Mouse (Mus musculus): ENCODE results near the gene Tmem230. TPM values are rescaled to one million over a fixed set of nuclear protein-coding genes. Genes with fewer than 3 reads are reported as not detected.
A peak's percentile ranks its signal among the peaks of the same experiment; 100 is the strongest.
"Not testable (repeated sequence)": the region's sequence is repeated elsewhere in the genome, so short reads cannot be mapped to it uniquely, and the experiment has no call there.

The Tmem230 gene
- total RNA-seq, 1 experiment from 2014 or later, result 20.5 TPM

DNA sequence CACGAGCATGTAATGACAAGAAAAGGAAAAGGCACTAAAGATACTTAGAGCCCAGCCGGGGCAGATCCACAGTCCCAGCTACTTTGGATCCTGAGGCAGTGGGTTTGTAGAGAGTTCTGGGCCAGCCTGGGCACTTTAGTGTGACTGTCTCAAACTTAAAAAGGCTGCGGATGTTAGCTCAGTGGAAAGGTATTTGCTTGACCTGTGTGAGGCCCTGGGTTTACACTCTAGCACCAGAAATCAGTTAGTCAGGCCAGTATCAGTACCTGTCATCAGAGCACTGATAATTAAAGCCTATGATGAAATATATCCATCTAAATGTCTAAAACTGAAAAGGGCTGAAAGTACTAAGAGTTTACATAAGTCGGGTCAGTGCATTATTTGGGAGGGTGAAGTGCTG lies 28.6 kb upstream of the Tmem230 start:
- ATAC-seq (ENCODE audit: extremely low read depth, insufficient number of reproducible peaks, low FRiP score, poor library complexity, severe bottlenecking), result no peak

DNA sequence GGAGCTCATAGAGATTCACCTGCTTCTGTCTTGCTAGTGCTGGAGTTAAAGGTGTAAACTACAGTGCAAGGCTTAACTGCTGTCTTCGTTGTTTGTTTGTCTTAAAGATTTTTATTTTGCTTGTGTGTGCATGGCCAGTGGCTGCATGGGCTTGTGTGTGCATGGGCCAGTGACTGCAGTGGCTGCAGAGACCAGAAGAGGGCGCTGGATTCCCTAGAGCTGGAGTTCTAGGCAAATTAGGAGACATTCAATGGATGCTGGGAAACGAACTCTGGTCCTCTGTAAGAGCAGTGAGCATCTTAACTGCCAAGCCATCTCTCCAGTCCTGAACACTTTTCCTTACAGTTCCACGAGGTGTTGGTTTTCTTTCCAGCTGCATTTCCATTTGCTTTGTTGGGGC lies 27.9 kb upstream of the Tmem230 start:
- no peak for ATAC-seq (ENCODE audit: extremely low read depth, insufficient number of reproducible peaks, low FRiP score, poor library complexity, severe bottlenecking)

DNA sequence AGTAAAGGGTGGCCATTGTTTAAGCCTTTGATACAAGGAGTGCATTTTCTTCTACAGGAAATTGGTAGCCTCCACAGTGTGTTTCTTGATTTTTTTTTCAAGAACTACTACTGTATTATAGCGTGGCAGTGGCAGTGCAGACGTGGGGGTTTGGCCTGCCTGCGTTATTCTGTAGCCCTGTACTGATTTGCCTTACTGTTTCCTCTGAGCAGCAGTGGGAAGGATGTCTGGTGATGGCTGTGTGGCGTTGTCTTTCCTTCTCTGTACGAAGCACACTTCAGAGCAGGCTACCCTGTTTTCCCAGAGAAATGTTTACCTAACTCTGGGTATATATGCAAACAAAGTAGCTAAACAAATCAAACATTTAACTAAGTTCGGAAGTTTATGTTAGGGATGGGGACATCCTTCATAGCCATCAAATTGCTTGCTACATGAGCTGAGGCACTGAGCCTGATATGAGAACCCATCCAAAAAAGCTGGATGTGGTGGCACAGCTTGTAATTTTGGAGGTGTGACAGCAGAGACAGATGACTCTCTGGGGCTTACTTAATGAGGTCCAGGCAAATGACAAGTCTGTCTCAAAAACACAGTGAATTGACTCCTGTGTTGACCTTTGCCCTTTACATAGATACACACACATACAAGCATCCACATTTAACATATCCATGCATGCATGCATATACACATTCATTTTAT lies 25.2 kb upstream of the Tmem230 start:
- ATAC-seq (ENCODE audit: extremely low read depth, insufficient number of reproducible peaks, low FRiP score, poor library complexity, severe bottlenecking), result no peak

DNA sequence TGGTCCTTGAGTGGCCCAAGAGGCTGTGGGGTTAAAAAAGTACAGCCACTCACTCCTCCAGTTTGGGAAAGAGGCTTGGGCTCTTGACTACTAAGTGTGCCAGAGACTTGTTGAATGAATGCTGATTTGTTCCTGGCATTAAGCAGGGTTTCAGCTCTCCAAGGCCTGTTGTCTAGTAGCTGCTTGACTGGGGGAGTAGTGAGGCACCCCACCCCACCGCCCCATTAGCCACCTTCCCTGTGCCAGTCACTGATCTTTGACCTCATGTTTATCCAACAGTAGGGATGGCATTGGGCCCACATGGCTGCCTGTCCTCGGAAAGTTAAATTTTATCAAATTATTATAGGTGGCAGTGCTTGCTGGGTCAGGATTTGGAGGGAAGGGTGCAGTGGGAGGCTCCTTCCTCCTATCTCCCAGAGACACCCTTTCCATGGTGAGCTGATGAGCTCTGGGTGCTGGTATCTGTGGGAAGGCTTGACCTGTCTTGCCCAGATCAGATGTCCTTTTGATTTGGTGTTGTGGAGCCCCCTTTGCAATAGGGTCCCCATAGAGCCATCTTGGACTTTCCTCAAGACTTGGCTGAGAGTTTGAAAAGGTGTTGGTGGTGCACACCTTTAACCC lies 22.8 kb upstream of the Tmem230 start:
- ATAC-seq (ENCODE audit: extremely low read depth, insufficient number of reproducible peaks, low FRiP score, poor library complexity, severe bottlenecking), result no peak

DNA sequence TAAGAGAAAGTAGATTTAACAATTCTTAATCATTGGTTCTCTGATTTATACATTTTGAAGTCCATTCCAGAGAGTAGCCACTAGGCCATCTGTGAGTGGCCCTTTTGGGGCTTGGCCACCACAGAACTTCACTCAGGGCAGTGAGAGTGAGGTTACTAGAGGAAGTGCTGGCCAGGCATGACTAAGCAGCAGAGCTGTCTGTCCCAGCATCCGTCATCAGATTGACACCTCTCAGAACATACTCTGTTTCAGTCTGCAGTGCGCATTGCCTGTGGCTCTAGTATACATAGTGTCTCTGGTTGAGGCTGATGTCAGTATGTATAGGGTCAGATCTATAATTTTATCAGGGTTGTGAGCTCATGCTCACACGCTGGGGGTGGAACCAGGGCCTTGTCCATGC lies 21.6 kb upstream of the Tmem230 start:
- ATAC-seq (ENCODE audit: extremely low read depth, insufficient number of reproducible peaks, low FRiP score, poor library complexity, severe bottlenecking), result peak; percentile 89

DNA sequence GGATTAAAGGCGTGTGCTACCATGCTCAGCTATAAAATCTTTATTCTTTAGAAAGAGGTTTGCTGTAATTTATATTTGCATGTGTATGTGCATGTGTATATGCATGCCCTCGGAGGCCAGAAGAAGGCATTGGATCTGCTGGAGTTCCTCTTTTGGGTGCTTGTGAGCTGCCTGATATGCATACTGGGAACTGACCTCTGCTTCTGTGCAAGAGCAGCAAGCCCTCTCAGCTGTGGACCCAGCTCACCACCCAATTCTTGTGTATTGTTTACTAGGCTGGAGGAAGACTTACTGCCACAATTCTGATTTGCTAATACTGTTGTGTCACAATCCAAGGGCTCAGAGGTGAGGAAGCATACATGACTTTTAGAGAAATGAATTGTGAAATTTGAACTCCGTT lies 18.5 kb upstream of the Tmem230 start:
- peak; percentile 42 for ATAC-seq (ENCODE audit: extremely low read depth, insufficient number of reproducible peaks, low FRiP score, poor library complexity, severe bottlenecking)

DNA sequence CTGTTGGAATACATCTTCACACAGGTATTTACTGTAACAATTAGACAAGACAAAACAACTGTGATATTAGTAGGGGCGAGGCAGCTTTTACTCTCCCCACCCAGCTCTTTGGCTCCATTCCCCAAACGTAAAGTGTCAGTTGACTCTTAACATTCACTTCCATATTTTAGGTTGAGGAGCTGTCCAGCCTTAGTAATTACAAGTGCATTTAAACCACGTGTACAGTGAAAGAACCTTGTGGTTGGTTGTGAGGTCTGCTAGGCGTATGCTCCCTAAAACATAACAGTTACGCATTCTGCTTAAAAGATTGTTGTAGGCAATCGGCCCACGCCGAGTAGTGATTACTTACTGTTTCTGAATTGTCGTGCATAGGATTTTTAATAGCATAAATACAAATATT lies 17.6 kb upstream of the Tmem230 start:
- no peak for ATAC-seq (ENCODE audit: extremely low read depth, insufficient number of reproducible peaks, low FRiP score, poor library complexity, severe bottlenecking)

DNA sequence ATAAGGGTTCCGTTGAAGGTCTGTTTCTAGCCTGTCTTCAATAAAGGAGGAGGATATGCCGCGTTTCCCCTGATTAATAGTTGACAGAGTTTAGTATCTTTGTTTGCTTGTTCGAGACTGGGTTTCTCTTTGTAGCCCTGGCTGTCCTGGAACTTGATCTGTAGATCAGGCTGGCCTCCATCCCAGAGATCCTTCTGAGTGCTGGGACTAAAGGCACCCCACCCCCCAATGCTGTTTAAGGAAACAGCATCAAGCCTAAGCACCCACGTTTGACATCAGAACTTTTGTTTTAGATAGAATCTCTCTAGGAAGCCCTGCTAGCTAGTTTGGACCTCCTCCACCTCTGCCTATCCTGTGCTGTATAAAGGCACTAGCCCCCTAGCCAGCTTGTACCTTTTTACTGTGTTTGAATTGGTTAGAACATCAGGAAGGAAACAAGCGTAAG lies 16.7 kb upstream of the Tmem230 start:
- no peak for ATAC-seq (ENCODE audit: extremely low read depth, insufficient number of reproducible peaks, low FRiP score, poor library complexity, severe bottlenecking)

DNA sequence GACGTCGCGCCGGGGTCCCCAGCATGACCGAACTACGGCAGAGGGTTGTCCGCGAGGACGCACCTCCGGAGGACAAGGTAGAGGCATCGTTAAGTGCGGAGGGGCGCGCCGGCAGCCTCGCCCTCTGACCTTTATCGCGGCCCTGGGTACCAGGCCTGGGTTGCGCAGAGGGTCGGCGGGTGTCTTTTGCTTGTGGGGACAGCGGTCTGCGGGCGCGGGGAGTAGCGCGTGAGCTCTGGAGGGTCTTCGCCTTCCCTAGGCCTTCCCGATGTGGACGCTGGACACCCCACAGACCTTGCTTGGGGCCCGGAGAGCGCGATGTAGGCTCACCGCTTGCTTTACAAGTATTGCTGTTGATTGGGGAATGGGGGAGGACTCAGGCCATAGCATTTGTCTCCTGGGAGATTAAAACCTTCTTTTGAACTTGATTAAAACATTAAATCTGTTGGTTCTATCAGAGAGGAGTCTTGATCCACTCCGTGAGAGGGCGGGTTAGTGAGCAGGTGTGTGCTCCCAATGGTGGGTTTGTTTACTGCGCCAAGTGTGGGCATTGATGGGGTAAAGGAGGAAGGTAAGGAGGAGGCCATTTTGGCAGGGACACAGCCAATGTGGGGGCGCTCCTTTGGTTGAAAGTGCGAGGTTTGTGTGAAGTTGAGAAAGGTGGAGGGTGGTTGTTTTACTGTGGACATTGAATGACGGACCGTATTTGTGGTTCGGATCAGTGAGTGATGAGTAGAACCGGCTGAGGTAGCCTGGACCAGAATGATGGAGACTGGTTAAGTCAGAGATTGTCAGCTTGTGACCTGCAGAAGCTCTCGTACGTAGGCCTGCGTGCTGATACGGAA lies 16.0 kb upstream of the Tmem230 start:
- no peak for ATAC-seq (ENCODE audit: extremely low read depth, insufficient number of reproducible peaks, low FRiP score, poor library complexity, severe bottlenecking)

DNA sequence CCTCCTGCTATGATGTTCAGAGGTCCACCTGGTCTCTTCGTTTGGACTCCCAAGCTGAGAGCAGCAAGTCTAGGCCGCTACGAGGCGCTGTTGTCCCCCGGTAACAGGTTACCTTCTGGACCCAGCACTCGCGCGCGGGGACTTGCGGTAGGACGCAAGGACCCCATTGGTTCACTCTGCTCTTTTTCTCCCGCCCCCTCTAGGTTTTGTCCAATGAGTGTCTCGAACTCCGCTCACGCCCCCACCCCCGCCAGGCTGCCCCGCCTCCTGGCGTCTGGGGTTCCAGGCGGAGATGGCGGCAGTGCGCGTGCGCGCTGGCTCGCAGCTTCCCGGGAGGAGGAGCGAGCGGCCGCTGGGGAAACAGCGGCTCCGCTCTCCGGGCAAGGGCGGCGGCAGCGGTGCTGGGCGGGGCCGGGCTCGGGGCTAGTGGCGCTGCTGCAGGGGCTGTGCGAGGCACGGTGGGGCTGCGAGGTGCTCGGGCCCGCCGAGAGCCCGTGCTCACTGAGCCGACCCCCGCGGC lies 15.3 kb upstream of the Tmem230 start, which contains the start of gene Cds2:
Cds2 (plus strand) TSS at position 270 of the 520 bp plus-strand sequence.
- peak; percentile 93 for ATAC-seq (ENCODE audit: extremely low read depth, insufficient number of reproducible peaks, low FRiP score, poor library complexity, severe bottlenecking)

DNA sequence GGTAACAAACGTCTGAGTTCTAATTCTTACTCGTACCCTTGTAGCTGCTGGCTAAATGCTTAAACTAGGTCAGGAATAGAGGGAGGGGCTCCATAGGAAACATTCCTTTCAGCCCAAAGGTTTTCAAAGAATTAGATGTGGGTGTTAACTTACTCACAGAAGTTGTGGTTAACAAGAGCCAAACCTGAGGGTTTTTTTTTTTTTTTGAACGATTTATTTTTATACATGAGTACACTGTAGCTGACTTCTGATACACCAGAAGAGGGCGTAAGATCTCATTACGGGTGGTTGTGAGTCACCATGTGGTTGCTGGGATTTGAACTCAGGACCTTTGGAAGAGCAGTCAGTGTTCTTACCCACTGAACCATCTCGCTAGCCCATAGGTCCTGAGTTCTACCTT lies 14.6 kb upstream of the Tmem230 start:
- ATAC-seq (ENCODE audit: extremely low read depth, insufficient number of reproducible peaks, low FRiP score, poor library complexity, severe bottlenecking), result no peak

DNA sequence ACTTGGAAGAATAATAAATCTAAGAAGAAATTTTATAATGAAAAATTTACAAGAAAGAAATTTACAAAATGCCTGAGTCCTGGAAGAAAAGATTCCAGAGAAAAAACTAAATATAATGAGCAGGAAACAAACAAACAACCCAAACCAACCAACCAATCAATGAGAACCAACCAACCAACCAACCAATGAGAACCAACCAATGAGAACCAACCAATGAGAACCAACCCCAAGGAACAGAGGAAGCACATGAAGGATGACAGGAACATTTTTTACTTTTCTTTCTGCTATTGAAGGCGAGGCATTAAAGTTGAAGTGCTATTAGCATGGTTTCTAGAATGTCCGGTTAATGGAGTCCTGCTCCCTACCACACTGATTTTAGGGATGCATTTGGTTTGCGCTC lies 13.0 kb upstream of the Tmem230 start:
- ATAC-seq (ENCODE audit: extremely low read depth, insufficient number of reproducible peaks, low FRiP score, poor library complexity, severe bottlenecking), result no peak

DNA sequence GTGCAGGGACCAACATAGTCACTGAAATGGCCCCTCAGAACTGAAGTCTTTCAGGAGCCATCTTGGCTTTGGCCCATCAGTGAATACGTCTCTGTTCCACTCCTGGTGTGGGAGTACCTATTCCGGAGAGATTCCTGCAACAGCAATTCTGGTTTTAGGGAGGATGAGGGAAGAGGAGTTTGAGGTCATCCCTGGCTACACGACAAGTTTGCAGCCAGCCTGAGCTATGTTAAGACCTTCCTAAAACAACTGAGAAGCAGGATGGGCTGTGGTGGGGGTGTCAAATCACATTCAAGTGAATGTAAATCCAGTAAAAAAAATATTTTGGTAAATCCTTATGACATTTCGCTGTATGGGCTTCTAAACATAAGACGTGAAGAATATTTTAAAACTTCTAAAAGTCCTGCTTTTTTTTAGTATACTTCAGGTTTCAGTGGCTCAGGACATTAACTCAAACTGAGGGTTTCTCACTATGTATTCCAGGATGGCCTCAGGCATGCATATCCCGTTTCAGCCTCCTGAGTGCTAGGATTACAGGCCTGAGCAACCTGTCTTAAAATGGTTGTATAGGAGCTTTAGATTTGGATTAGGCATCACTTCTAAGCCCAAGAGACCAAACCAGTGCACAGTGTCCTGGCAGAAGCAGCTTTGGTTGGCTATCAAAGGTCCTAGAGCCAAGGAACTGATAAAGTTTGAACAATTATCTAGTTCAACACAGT lies 9.9 kb upstream of the Tmem230 start:
- no peak for ATAC-seq (ENCODE audit: extremely low read depth, insufficient number of reproducible peaks, low FRiP score, poor library complexity, severe bottlenecking)

DNA sequence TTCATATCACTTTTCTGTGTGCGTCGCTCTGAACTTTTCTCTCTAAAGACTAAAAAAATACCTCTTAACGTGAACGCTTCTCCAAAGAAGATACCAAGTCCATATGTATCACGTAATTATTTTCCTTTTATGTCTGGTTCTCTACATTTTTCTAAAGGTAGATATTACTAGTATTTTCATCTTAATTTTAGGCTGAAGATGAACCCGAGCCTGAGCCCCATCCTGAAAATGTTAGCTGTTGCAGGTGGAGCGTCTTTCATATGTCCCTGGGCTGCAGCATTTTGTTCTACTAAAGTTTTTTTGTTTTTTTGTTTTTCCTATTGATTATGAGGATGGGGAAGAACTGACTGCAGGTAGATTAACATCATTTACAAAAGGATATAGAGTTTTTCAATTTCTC lies 6.0 kb upstream of the Tmem230 start:
- ATAC-seq (ENCODE audit: extremely low read depth, insufficient number of reproducible peaks, low FRiP score, poor library complexity, severe bottlenecking), result no peak

DNA sequence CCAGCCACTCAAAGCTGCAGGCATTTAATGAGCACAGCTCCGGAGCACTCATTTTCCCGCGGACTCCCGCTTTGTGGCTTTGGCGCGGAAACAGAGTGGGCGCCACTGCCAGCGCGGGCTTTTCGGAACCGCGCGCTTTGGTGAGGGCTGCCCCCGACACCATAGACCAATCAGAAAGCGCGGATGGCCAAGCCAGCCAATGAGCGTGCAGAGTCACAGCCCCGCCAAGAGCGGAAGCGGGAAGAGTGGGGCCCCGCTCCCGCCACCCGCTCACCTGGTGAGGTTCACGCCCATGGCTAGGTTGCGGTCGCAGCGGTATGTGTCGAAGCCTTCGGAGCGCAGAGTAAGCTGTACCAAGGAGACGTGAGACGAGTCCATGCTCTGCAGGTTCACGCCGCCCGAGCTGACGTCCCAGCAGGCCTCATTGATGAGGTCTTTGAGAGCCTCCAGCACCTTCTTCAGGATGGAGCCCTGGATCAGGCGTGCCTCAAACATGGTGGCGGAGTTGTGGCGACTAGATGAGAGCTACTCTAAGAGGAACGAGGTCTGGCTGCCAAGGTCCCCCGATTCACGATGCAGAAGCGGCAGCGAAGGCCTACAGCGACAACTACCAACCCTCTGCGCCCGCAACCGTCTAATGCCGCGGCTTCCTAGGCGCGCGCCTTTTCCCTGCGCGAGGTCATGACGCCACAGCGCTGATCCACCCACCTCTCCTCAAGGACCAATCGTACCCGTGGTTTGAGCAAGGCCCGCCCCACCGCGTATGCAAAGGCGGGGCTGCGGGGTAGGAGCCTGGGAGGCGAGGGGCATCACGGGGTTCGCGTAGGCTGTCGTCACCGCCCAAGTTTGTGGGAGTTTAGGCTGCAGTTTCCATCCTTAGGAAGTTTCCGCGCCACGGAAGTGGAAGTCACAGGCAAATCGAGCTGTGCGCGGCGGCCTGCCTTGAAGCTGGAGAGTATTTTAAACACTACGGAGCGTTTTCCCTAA lies 5.2 kb upstream of the Tmem230 start, which contains the start of gene Pcna:
Pcna (minus strand) TSS at position 773 of the 987 bp plus-strand sequence.
- ATAC-seq (ENCODE audit: extremely low read depth, insufficient number of reproducible peaks, low FRiP score, poor library complexity, severe bottlenecking), result peak; percentile 98

DNA sequence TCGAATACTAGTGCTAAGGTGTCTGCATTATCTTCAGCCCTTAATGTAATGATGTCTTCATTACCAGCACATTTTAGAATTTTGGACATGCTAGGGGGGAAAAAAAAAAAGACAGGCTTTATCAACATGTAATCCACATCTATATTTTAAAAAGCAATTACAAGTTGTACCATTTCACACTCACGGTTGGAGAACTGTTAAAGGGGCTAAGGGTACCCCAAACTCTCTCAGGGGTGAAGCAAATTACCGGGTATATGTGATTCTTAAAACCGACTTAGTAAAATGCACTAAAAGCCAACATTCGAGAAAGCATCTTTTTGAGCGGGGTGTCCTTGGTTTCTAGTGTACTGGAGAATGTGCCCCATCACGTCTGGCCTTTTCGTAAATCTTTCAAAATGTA lies 4.3 kb upstream of the Tmem230 start:
- ATAC-seq (ENCODE audit: extremely low read depth, insufficient number of reproducible peaks, low FRiP score, poor library complexity, severe bottlenecking), result no peak

DNA sequence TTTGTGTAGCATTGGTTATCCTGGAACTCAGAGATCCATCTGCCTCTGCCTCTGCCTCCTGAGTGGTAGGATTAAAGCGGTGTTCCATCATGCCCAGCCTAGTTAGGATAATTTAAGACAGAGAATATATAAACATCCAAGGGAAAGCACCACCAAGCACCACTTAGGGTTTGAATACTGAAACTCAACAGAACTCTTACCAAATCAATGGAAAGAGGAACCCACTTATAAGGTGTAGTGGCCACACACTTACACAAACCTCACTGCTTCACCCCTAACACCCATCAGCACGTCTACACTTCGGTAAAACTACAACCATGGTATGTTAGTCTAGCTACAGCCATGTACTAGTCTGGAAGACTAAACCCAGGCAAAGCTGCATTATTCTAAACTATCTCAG lies 4.2 kb downstream of the Tmem230 start:
- no peak for ATAC-seq (ENCODE audit: extremely low read depth, insufficient number of reproducible peaks, low FRiP score, poor library complexity, severe bottlenecking)

DNA sequence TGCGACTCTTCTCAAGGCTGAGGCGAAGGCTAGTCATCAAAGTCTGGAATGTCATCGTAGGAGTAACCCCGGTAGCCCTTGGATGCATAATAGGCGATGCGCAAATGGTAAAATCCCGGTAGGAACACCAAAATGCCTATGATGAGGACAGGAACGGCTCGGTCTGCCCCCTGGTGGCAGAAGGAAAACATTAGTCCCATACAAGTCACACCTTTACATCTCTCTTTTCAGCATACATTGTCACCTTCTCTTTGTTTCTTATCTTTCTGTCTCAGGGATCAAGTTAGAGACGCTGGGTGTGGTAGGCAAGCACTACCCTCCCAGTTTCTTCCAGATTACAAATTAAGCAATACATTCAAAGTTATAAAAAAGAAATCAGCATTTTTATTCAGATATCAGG lies 7.2 kb downstream of the Tmem230 start:
- ATAC-seq (ENCODE audit: extremely low read depth, insufficient number of reproducible peaks, low FRiP score, poor library complexity, severe bottlenecking), result not testable (repeated sequence)
